Mouse (Mus musculus) hindbrain, embryonic 13.5 days (tissue): ENCODE measurements around the gene Rfx2. TPM values are rescaled to one million over a fixed set of nuclear protein-coding genes. Genes with fewer than 3 reads are reported as not detected.

Experiments used
- ATAC-seq: fragments of 200-750 bp; cut with Nextera tagmentation; 2 replicates; pipeline ENCODE4 v1.8.0; 2017; ENCODE audit warnings: moderate TSS enrichment; ENCODE audit not compliant: low FRiP score
- H3K27ac ChIP-seq: fragments of 300-500 bp; sonication (generic); 2 replicates; pipeline ENCODE4 v1.5.1; 2015; ENCODE audit warnings: inconsistent platforms, mild to moderate bottlenecking, moderate library complexity
- H3K27me3 ChIP-seq: fragments of 300-500 bp; sonication (generic); 2 replicates; pipeline ENCODE4 v1.6.1; 2015; ENCODE audit warnings: mild to moderate bottlenecking, inconsistent platforms
- H3K36me3 ChIP-seq: fragments of 300-500 bp; sonication (generic); 2 replicates; pipeline ENCODE4 v1.6.1; 2015; ENCODE audit warnings: mild to moderate bottlenecking, inconsistent platforms
- H3K4me1 ChIP-seq: fragments of 300-500 bp; sonication (generic); replicated peaks from 2 replicates; pipeline ENCODE4 v1.6.1; 2015; ENCODE audit warnings: inconsistent platforms
- H3K4me2 ChIP-seq: fragments of 300-500 bp; sonication (generic); 2 replicates; pipeline ENCODE4 v1.6.1; 2015; ENCODE audit warnings: inconsistent platforms, mild to moderate bottlenecking, moderate library complexity
- H3K4me3 ChIP-seq: fragments of 300-500 bp; sonication (generic); 2 replicates; pipeline ENCODE4 v1.5.1; 2015; ENCODE audit warnings: mild to moderate bottlenecking, inconsistent platforms
- H3K9ac ChIP-seq: fragments of 300-500 bp; sonication (generic); 2 replicates; pipeline ENCODE4 v1.6.1; 2015; ENCODE audit warnings: mild to moderate bottlenecking, inconsistent platforms
- H3K9me3 ChIP-seq: fragments of 300-500 bp; sonication (generic); 2 replicates; pipeline ENCODE4 v1.6.1; 2016; ENCODE audit warnings: inconsistent platforms
- WGBS: fragments of 180-500 bp; shearing (Covaris S2); methylation state at CpG from one replicate; pipeline ENCODE4 v1.1.7; 2015; 5-methylcytosine and 5-hydroxymethylcytosine counted together
- polyA plus RNA-seq: library from polyadenylated mRNA; unstranded; fragments of >200 nt; fragmentation: Nextera tagmentation; extraction: Ambion mirVana; gene quantifications from 2 replicates; pipeline ENCODE4 v1.2.1, GENCODE M21; 2015

Gene Rfx2
- polyA plus RNA-seq, 1 experiment from 2014 or later: 8.0 TPM

- no peak for ATAC-seq
- no peak overlapping the region for H3K27ac ChIP-seq
- peaks cover 18% of the 10 kb centered on the region; the same call in 1 of the 2 replicates for H3K4me1 ChIP-seq
- 52% methylated on average over 6 of the region's 6 CpGs for WGBS
- H3K9ac ChIP-seq: no peak overlapping the region
- H3K4me2 ChIP-seq: no peak overlapping the region
- H3K36me3 ChIP-seq: peaks cover 13% of the 10 kb centered on the region
- H3K9me3 ChIP-seq: no peaks in the 10 kb centered on the region
- no peak overlapping the region for H3K4me3 ChIP-seq
- H3K27me3 ChIP-seq: no peaks in the 10 kb centered on the region
Observed at GRCm38 (mm10) chr17:56729151-56729550, 101.7 kb downstream of the Rfx2 start.

GRCm38 (mm10) chr17:56728117-56728516, 102.7 kb downstream of the Rfx2 start:
- 41% methylated on average over 12 of the region's 12 CpGs for WGBS

GRCm38 (mm10) chr17:56727659-56728058, 103.2 kb downstream of the Rfx2 start:
- no peaks in the 10 kb centered on the region for H3K27me3 ChIP-seq
- peaks cover 18% of the 10 kb centered on the region; the same call in 1 of the 2 replicates for H3K4me1 ChIP-seq
- H3K4me2 ChIP-seq: no peak overlapping the region
- whole genome bisulfite sequencing: 17% methylated on average over 12 of the region's 12 CpGs
- H3K36me3 ChIP-seq: peaks cover 28% of the 10 kb centered on the region
- H3K4me3 ChIP-seq: no peak overlapping the region
- H3K9ac ChIP-seq: no peak overlapping the region
- no peak for ATAC-seq
- no peak overlapping the region for H3K27ac ChIP-seq
- no peaks in the 10 kb centered on the region for H3K9me3 ChIP-seq

More at GRCm38 (mm10) chr17:56728117-56728516, 102.7 kb downstream of the Rfx2 start:
- H3K27ac ChIP-seq: no peak overlapping the region
- H3K27me3 ChIP-seq: no peaks in the 10 kb centered on the region
- H3K4me1 ChIP-seq: peaks cover 18% of the 10 kb centered on the region; the same call in 1 of the 2 replicates
- H3K9ac ChIP-seq: no peak overlapping the region
- H3K4me2 ChIP-seq: no peak overlapping the region
- ATAC-seq: no peak
- peaks cover 23% of the 10 kb centered on the region for H3K36me3 ChIP-seq
- no peaks in the 10 kb centered on the region for H3K9me3 ChIP-seq
- H3K4me3 ChIP-seq: no peak overlapping the region

- Histone ChIP-seq H3K4me1 (peaks cover 18% of the 10 kb centered on the region; the same call in 1 of the 2 replicates), H3K9ac (no peak overlapping the region)
- no peak for ATAC-seq
Observed at GRCm38 (mm10) chr17:56727029-56727649, 103.7 kb downstream of the Rfx2 start.

More at GRCm38 (mm10) chr17:56727029-56727649, 103.7 kb downstream of the Rfx2 start:
- no peak overlapping the region for H3K4me3 ChIP-seq
- H3K27ac ChIP-seq: no peak overlapping the region
- WGBS: 18% methylated on average over 7 of the region's 7 CpGs
- H3K9me3 ChIP-seq: no peaks in the 10 kb centered on the region
- no peak overlapping the region for H3K4me2 ChIP-seq
- no peaks in the 10 kb centered on the region for H3K27me3 ChIP-seq
- H3K36me3 ChIP-seq: peaks cover 33% of the 10 kb centered on the region

Other genes with a start within 250 kb of the Rfx2 start
- 76.1 and 76.2 TPM in 2 replicates for gene Safb2, start 246.4 kb downstream of the Rfx2 start, polyA plus RNA-seq
- 105 and 113 TPM in 2 replicates for gene Safb, start 246.2 kb downstream of the Rfx2 start, polyA plus RNA-seq
- 204 and 212 TPM in 2 replicates for gene 2410015M20Rik, start 221.2 kb downstream of the Rfx2 start, polyA plus RNA-seq
- 1,179 and 1,235 TPM in 2 replicates for gene Rpl36, start 217.6 kb downstream of the Rfx2 start, polyA plus RNA-seq
- 40.6 and 40.8 TPM in 2 replicates for gene Lonp1, start 204.1 kb downstream of the Rfx2 start, polyA plus RNA-seq
- 2.1 and 2.4 TPM in 2 replicates for gene Catsperd, start 202.9 kb downstream of the Rfx2 start, polyA plus RNA-seq
- gene Ranbp3, start 157.7 kb downstream of the Rfx2 start, polyA plus RNA-seq: 99.1 and 102 TPM in 2 replicates
- 507 and 515 TPM in 2 replicates for gene Ndufa11, start 113.2 kb downstream of the Rfx2 start, polyA plus RNA-seq
- 14.9 and 17.8 TPM in 2 replicates for gene Vmac, start 113.0 kb downstream of the Rfx2 start, polyA plus RNA-seq
- 0.78 and 1.5 TPM in 2 replicates for gene Nrtn, start 73.5 kb downstream of the Rfx2 start, polyA plus RNA-seq
- 67.1 and 68.7 TPM in 2 replicates for gene Dus3l, start 66.3 kb downstream of the Rfx2 start, polyA plus RNA-seq
- gene Prr22, start 60.8 kb downstream of the Rfx2 start, polyA plus RNA-seq: 1.0 TPM in 2 replicates
- gene Acsbg2, start 43.4 kb upstream of the Rfx2 start, polyA plus RNA-seq: 0.06 TPM in 2 replicates
- 0.27 and 0.41 TPM in 2 replicates for gene 1700061G19Rik, start 44.5 kb upstream of the Rfx2 start, polyA plus RNA-seq
- gene Mllt1, start 104.4 kb upstream of the Rfx2 start, polyA plus RNA-seq: 75.1 and 77.5 TPM in 2 replicates
- gene Acer1, start 151.1 kb upstream of the Rfx2 start, polyA plus RNA-seq: not detected in 2 replicates
- gene Clpp, start 159.3 kb upstream of the Rfx2 start, polyA plus RNA-seq: 163 and 175 TPM in 2 replicates
- 41.9 and 46.0 TPM in 2 replicates for gene Alkbh7, start 166.3 kb upstream of the Rfx2 start, polyA plus RNA-seq
- gene Pspn, start 169.0 kb upstream of the Rfx2 start, polyA plus RNA-seq: 0.79 and 1.1 TPM in 2 replicates
- gene Gtf2f1, start 180.3 kb upstream of the Rfx2 start, polyA plus RNA-seq: 70.3 and 74.6 TPM in 2 replicates
- gene Gm17949, start 180.5 kb upstream of the Rfx2 start, polyA plus RNA-seq: 0.38 and 0.56 TPM in 2 replicates
- gene Khsrp, start 200.5 kb upstream of the Rfx2 start, polyA plus RNA-seq: 31.6 and 33.3 TPM in 2 replicates
- not detected in 2 replicates for gene Slc25a41, start 210.6 kb upstream of the Rfx2 start, polyA plus RNA-seq
- 2.9 TPM in 2 replicates for gene Crb3, start 228.1 kb upstream of the Rfx2 start, polyA plus RNA-seq
- gene Slc25a23, start 228.8 kb upstream of the Rfx2 start, polyA plus RNA-seq: 26.5 and 27.6 TPM in 2 replicates
- gene Dennd1c, start 247.5 kb upstream of the Rfx2 start, polyA plus RNA-seq: 4.0 and 4.3 TPM in 2 replicates